Mouse (Mus musculus): Measurements from ENCODE around the gene Gns. TPM values are rescaled to one million over a fixed set of nuclear protein-coding genes. Genes with fewer than 3 reads are reported as not detected.
A peak's percentile ranks its signal among the peaks of the same experiment; 100 is the strongest.

The Gns gene
- polyA plus RNA-seq, 1 experiment from 2014 or later, result 41.4 TPM

- ATAC-seq (peak; percentile 62), DNase-seq (ENCODE audit: low spot score) (peak; percentile 76)
- TF ChIP-seq CTCF (IDR thresholded peaks at IDR 0.05), result no peak
- TF ChIP-seq EP300 (IDR thresholded peaks at IDR 0.05), result 0 out of 2 replicates have a peak, but pooled peaks have one; percentile 16
- Histone ChIP-seq H3K4me1 (ENCODE audit: insufficient read depth, low read depth, low read length) (no peaks in the 10 kb centered on the region), H3K27me3 (replicated peaks; ENCODE audit: insufficient read depth, low read length) (no peaks in the 10 kb centered on the region), H3K9me3 (ENCODE audit: low read length) (no peaks in the 10 kb centered on the region), H3K9ac (replicated peaks; ENCODE audit: low read depth) (no peak overlapping the region), H3K27ac (ENCODE audit: low read length) (no peak overlapping the region), H3K4me3 (ENCODE audit: low read depth, low read length) (no peak overlapping the region), H3K36me3 (ENCODE audit: insufficient read depth, low read length) (peaks cover 33% of the 10 kb centered on the region), H3K4me2 (replicated peaks; ENCODE audit: low read depth, low read length) (no peak overlapping the region)
- WGBS, result 52% methylated on average over 10 of the region's 10 CpGs
These were observed 25.7 kb downstream of the Gns start for GRCm38 (mm10) chr10:121390602-121391001.

GRCm38 (mm10) chr10:121391901-121392300 lies 27.0 kb downstream of the Gns start:
- no peak for TF ChIP-seq CTCF (IDR thresholded peaks at IDR 0.05)
- TF ChIP-seq EP300 (IDR thresholded peaks at IDR 0.05), result no peak
- no peak for ATAC-seq
- H3K4me2 ChIP-seq (replicated peaks; ENCODE audit: low read depth, low read length), result no peak overlapping the region
- H3K4me1 ChIP-seq (ENCODE audit: insufficient read depth, low read depth, low read length), result no peaks in the 10 kb centered on the region
- H3K36me3 ChIP-seq (ENCODE audit: insufficient read depth, low read length), result peaks cover 33% of the 10 kb centered on the region
- no peak overlapping the region for H3K9ac ChIP-seq (replicated peaks; ENCODE audit: low read depth)
- 97% methylated on average over 8 of the region's 8 CpGs for WGBS
- H3K27ac ChIP-seq (ENCODE audit: low read length), result no peak overlapping the region
- H3K27me3 ChIP-seq (replicated peaks; ENCODE audit: insufficient read depth, low read length), result no peaks in the 10 kb centered on the region
- H3K4me3 ChIP-seq (ENCODE audit: low read depth, low read length), result no peak overlapping the region
- H3K9me3 ChIP-seq (ENCODE audit: low read length), result no peaks in the 10 kb centered on the region
- no peak for DNase-seq (ENCODE audit: low spot score)

DNA sequence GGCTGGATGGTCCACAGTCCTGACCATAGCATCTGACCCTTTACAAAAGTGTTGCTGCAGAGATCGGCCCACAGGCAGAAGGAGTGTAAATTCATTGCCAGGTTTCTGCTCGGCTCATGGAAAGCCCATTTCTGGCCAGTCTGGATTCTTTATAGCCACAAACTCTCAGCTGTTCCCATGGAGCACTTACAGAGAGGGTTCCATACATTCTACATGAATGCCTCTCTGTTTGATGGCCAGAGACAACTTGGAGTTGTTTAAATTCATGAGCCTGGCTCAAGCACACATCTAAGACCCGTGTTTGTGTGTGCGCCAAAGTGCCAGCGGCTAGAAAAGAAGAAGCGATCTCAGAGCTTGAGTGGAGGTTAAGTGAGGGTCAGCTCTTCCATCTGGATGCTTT lies 29.4 kb downstream of the Gns start:
- peaks cover 31% of the 10 kb centered on the region for H3K36me3 ChIP-seq (ENCODE audit: insufficient read depth, low read length)
- H3K4me3 ChIP-seq (ENCODE audit: low read depth, low read length), result no peak overlapping the region
- H3K9ac ChIP-seq (replicated peaks; ENCODE audit: low read depth), result no peak overlapping the region
- H3K4me1 ChIP-seq (ENCODE audit: insufficient read depth, low read depth, low read length), result no peaks in the 10 kb centered on the region
- H3K27ac ChIP-seq (ENCODE audit: low read length), result no peak overlapping the region
- no peaks in the 10 kb centered on the region for H3K27me3 ChIP-seq (replicated peaks; ENCODE audit: insufficient read depth, low read length)
- no peaks in the 10 kb centered on the region for H3K9me3 ChIP-seq (ENCODE audit: low read length)
- no peak for DNase-seq (ENCODE audit: low spot score)
- WGBS, result 47% methylated on average over 6 of the region's 6 CpGs
- TF ChIP-seq CTCF (IDR thresholded peaks at IDR 0.05) (no peak), EP300 (IDR thresholded peaks at IDR 0.05) (no peak)
- no peak overlapping the region for H3K4me2 ChIP-seq (replicated peaks; ENCODE audit: low read depth, low read length)
- ATAC-seq, result no peak

GRCm38 (mm10) chr10:121394789-121395325 lies 30.0 kb downstream of the Gns start:
- H3K27ac ChIP-seq (ENCODE audit: low read length), result no peak overlapping the region
- H3K9me3 ChIP-seq (ENCODE audit: low read length), result no peaks in the 10 kb centered on the region
- ATAC-seq (no peak), DNase-seq (ENCODE audit: low spot score) (peak; percentile 53)
- TF ChIP-seq EP300 (IDR thresholded peaks at IDR 0.05), result no peak
- no peak for TF ChIP-seq CTCF (IDR thresholded peaks at IDR 0.05)
- no peak overlapping the region for H3K9ac ChIP-seq (replicated peaks; ENCODE audit: low read depth)
- H3K27me3 ChIP-seq (replicated peaks; ENCODE audit: insufficient read depth, low read length), result no peaks in the 10 kb centered on the region
- H3K4me1 ChIP-seq (ENCODE audit: insufficient read depth, low read depth, low read length), result no peaks in the 10 kb centered on the region
- H3K4me2 ChIP-seq (replicated peaks; ENCODE audit: low read depth, low read length), result no peak overlapping the region
- 46% methylated on average over 18 of the region's 18 CpGs for WGBS
- H3K36me3 ChIP-seq (ENCODE audit: insufficient read depth, low read length), result peaks cover 30% of the 10 kb centered on the region
- no peak overlapping the region for H3K4me3 ChIP-seq (ENCODE audit: low read depth, low read length)

- Histone ChIP-seq H3K9ac (replicated peaks; ENCODE audit: low read depth) (no peak overlapping the region), H3K9me3 (ENCODE audit: low read length) (no peaks in the 10 kb centered on the region), H3K27ac (ENCODE audit: low read length) (no peak overlapping the region), H3K36me3 (ENCODE audit: insufficient read depth, low read length) (peaks cover 25% of the 10 kb centered on the region), H3K4me3 (ENCODE audit: low read depth, low read length) (no peak overlapping the region), H3K4me1 (ENCODE audit: insufficient read depth, low read depth, low read length) (no peaks in the 10 kb centered on the region), H3K4me2 (replicated peaks; ENCODE audit: low read depth, low read length) (no peak overlapping the region), H3K27me3 (replicated peaks; ENCODE audit: insufficient read depth, low read length) (no peaks in the 10 kb centered on the region)
- ATAC-seq (peak; percentile 54), DNase-seq (ENCODE audit: low spot score) (peak; percentile 64)
- TF ChIP-seq EP300 (IDR thresholded peaks at IDR 0.05), result no peak
- peak; percentile 2; the same call in 1 of the 2 replicates for TF ChIP-seq CTCF (IDR thresholded peaks at IDR 0.05)
- WGBS, result 67% methylated on average over 20 of the region's 20 CpGs
These were observed 30.8 kb downstream of the Gns start for GRCm38 (mm10) chr10:121395542-121396176.

- TF ChIP-seq CTCF (IDR thresholded peaks at IDR 0.05) (no peak), EP300 (IDR thresholded peaks at IDR 0.05) (no peak)
- H3K9ac ChIP-seq (replicated peaks; ENCODE audit: low read depth), result no peak overlapping the region
- WGBS, result 76% methylated on average over 7 of the region's 7 CpGs
These were observed 33.7 kb downstream of the Gns start for GRCm38 (mm10) chr10:121398599-121398998.

More at GRCm38 (mm10) chr10:121398599-121398998, 33.7 kb downstream of the Gns start:
- no peak overlapping the region for H3K4me2 ChIP-seq (replicated peaks; ENCODE audit: low read depth, low read length)
- no peak overlapping the region for H3K27ac ChIP-seq (ENCODE audit: low read length)
- no peaks in the 10 kb centered on the region for H3K9me3 ChIP-seq (ENCODE audit: low read length)
- H3K4me3 ChIP-seq (ENCODE audit: low read depth, low read length), result no peak overlapping the region
- DNase-seq (ENCODE audit: low spot score), result no peak
- no peaks in the 10 kb centered on the region for H3K4me1 ChIP-seq (ENCODE audit: insufficient read depth, low read depth, low read length)
- H3K36me3 ChIP-seq (ENCODE audit: insufficient read depth, low read length), result no peaks in the 10 kb centered on the region
- ATAC-seq, result no peak
- no peaks in the 10 kb centered on the region for H3K27me3 ChIP-seq (replicated peaks; ENCODE audit: insufficient read depth, low read length)

All from lung, postnatal 0 days (tissue).